Mouse (Mus musculus): ENCODE data around the gene Eml3. TPM values are rescaled to one million over a fixed set of nuclear protein-coding genes. Genes with fewer than 3 reads are reported as not detected.
A peak's percentile ranks its signal among the peaks of the same experiment; 100 is the strongest.

Gene Eml3
- polyA plus RNA-seq, 1 experiment from 2014 or later, result 24.6 TPM

GRCm38 (mm10) chr19:8989066-8989566 is 59.8 kb downstream of the Eml3 start, which contains the start of gene Ahnak:
TSS of gene Ahnak (plus strand) at chr19:8989284.
- H3K27me3 ChIP-seq (ENCODE audit: control insufficient read depth, insufficient read depth, low read length), result no peaks in the 10 kb centered on the region
- no peaks in the 10 kb centered on the region for H3K36me3 ChIP-seq (ENCODE audit: control insufficient read depth, insufficient read depth, low read length)
- WGBS, result under 1% methylated on average over 42 of the region's 42 CpGs
- H3K4me1 ChIP-seq (replicated peaks; ENCODE audit: control insufficient read depth, insufficient read depth), result peaks cover 27% of the 10 kb centered on the region
- DNase-seq (ENCODE audit: low spot score) (peak; percentile 91), ATAC-seq (ENCODE audit: low FRiP score, low TSS enrichment) (peak; percentile 78)
- H3K4me3 ChIP-seq (ENCODE audit: low read depth, low read length), result peak within 1 kb of the TSS; percentile 91
- H3K9me3 ChIP-seq (ENCODE audit: control insufficient read depth, low read length), result no peaks in the 10 kb centered on the region
- peak within 1 kb of the TSS; percentile 76 for H3K4me2 ChIP-seq (replicated peaks; ENCODE audit: low read depth)
- TF ChIP-seq EP300 (optimal IDR thresholded peaks at IDR 0.05) (no peak), CTCF (IDR thresholded peaks at IDR 0.05; ENCODE audit: low read depth) (no peak)
- H3K27ac ChIP-seq (replicated peaks), result peak within 1 kb of the TSS; percentile 99
- H3K9ac ChIP-seq (ENCODE audit: low read length), result peak within 1 kb of the TSS; percentile 97

GRCm38 (mm10) chr19:8989567-8990431 is 60.4 kb downstream of the Eml3 start:
- TF ChIP-seq EP300 (optimal IDR thresholded peaks at IDR 0.05) (no peak), CTCF (IDR thresholded peaks at IDR 0.05; ENCODE audit: low read depth) (peak; percentile 58)
- DNase-seq (ENCODE audit: low spot score), result peak; percentile 90
- H3K27me3 ChIP-seq (ENCODE audit: control insufficient read depth, insufficient read depth, low read length), result no peaks in the 10 kb centered on the region
- WGBS, result under 1% methylated on average over 51 of the region's 53 CpGs
- H3K27ac ChIP-seq (replicated peaks), result peak overlapping the region; percentile 99
- peak; percentile 68 for ATAC-seq (ENCODE audit: low FRiP score, low TSS enrichment)
- no peaks in the 10 kb centered on the region for H3K9me3 ChIP-seq (ENCODE audit: control insufficient read depth, low read length)
- H3K4me2 ChIP-seq (replicated peaks; ENCODE audit: low read depth), result peak overlapping the region; percentile 76
- no peaks in the 10 kb centered on the region for H3K36me3 ChIP-seq (ENCODE audit: control insufficient read depth, insufficient read depth, low read length)
- H3K9ac ChIP-seq (ENCODE audit: low read length), result peak overlapping the region; percentile 97
- H3K4me1 ChIP-seq (replicated peaks; ENCODE audit: control insufficient read depth, insufficient read depth), result peaks cover 25% of the 10 kb centered on the region
- H3K4me3 ChIP-seq (ENCODE audit: low read depth, low read length), result peak overlapping the region; percentile 91

GRCm38 (mm10) chr19:8990432-8991102 is 61.2 kb downstream of the Eml3 start:
- H3K4me1 ChIP-seq (replicated peaks; ENCODE audit: control insufficient read depth, insufficient read depth), result peaks cover 24% of the 10 kb centered on the region

More at GRCm38 (mm10) chr19:8990432-8991102, 61.2 kb downstream of the Eml3 start:
- no peak for DNase-seq (ENCODE audit: low spot score)
- Histone ChIP-seq H3K27ac (replicated peaks) (peak overlapping the region; percentile 99), H3K4me3 (ENCODE audit: low read depth, low read length) (peak overlapping the region; percentile 91), H3K36me3 (ENCODE audit: control insufficient read depth, insufficient read depth, low read length) (no peaks in the 10 kb centered on the region), H3K9ac (ENCODE audit: low read length) (peak overlapping the region; percentile 97), H3K27me3 (ENCODE audit: control insufficient read depth, insufficient read depth, low read length) (no peaks in the 10 kb centered on the region), H3K9me3 (ENCODE audit: control insufficient read depth, low read length) (no peaks in the 10 kb centered on the region), H3K4me2 (replicated peaks; ENCODE audit: low read depth) (peak overlapping the region; percentile 76)
- ATAC-seq (ENCODE audit: low FRiP score, low TSS enrichment), result peak; percentile 43
- WGBS, result 8% methylated on average over 15 of the region's 15 CpGs
- TF ChIP-seq EP300 (optimal IDR thresholded peaks at IDR 0.05) (no peak), CTCF (IDR thresholded peaks at IDR 0.05; ENCODE audit: low read depth) (no peak)

Small RNA genes within 50 kb of the gene (microRNA-seq; reads per million reads assigned to microRNA genes)
- gene Mir5136, result not detected

Other genes starting within 250 kb of the Eml3 start
- gene Slc3a2, start 206.2 kb upstream of the Eml3 start, polyA plus RNA-seq (2015; fragmentation: Nextera tagmentation; extraction: Ambion mirVana), result 82.5 and 87.0 TPM in 2 replicates
- 55.6 and 55.7 TPM in 2 replicates for gene Wdr74, start 193.7 kb upstream of the Eml3 start, polyA plus RNA-seq (2015; fragmentation: Nextera tagmentation; extraction: Ambion mirVana)
- 0.59 and 0.62 TPM in 2 replicates for gene 1700092M07Rik, start 188.8 kb upstream of the Eml3 start, polyA plus RNA-seq (2015; fragmentation: Nextera tagmentation; extraction: Ambion mirVana)
- 81.9 and 82.2 TPM in 2 replicates for gene Stx5a, start 188.1 kb upstream of the Eml3 start, polyA plus RNA-seq (2015; fragmentation: Nextera tagmentation; extraction: Ambion mirVana)
- 57.5 and 61.6 TPM in 2 replicates for gene Nxf1, start 172.5 kb upstream of the Eml3 start, polyA plus RNA-seq (2015; fragmentation: Nextera tagmentation; extraction: Ambion mirVana)
- gene Tmem223, start 158.6 kb upstream of the Eml3 start, polyA plus RNA-seq (2015; fragmentation: Nextera tagmentation; extraction: Ambion mirVana), result 114 and 117 TPM in 2 replicates
- 95.2 and 98.4 TPM in 2 replicates for gene Tmem179b, start 155.1 kb upstream of the Eml3 start, polyA plus RNA-seq (2015; fragmentation: Nextera tagmentation; extraction: Ambion mirVana)
- 9.7 and 10.5 TPM in 2 replicates for gene Taf6l, start 143.1 kb upstream of the Eml3 start, polyA plus RNA-seq (2015; fragmentation: Nextera tagmentation; extraction: Ambion mirVana)
- gene Polr2g, start 131.0 kb upstream of the Eml3 start, polyA plus RNA-seq (2015; fragmentation: Nextera tagmentation; extraction: Ambion mirVana), result 103 and 108 TPM in 2 replicates
- 2.3 TPM in 2 replicates for gene Zbtb3, start 127.0 kb upstream of the Eml3 start, polyA plus RNA-seq (2015; fragmentation: Nextera tagmentation; extraction: Ambion mirVana)
- 20.8 and 23.1 TPM in 2 replicates for gene Ttc9c, start 110.2 kb upstream of the Eml3 start, polyA plus RNA-seq (2015; fragmentation: Nextera tagmentation; extraction: Ambion mirVana)
- gene Hnrnpul2, start 109.5 kb upstream of the Eml3 start, polyA plus RNA-seq (2015; fragmentation: Nextera tagmentation; extraction: Ambion mirVana), result 3.6 and 3.9 TPM in 2 replicates
- not detected in 2 replicates for gene AC129217.1, start 99.8 kb upstream of the Eml3 start, polyA plus RNA-seq (2015; fragmentation: Nextera tagmentation; extraction: Ambion mirVana)
- gene Bscl2, start 92.1 kb upstream of the Eml3 start, polyA plus RNA-seq (2015; fragmentation: Nextera tagmentation; extraction: Ambion mirVana), result 75.9 and 79.4 TPM in 2 replicates
- gene Gng3, start 90.4 kb upstream of the Eml3 start, polyA plus RNA-seq (2015; fragmentation: Nextera tagmentation; extraction: Ambion mirVana), result 7.7 and 8.6 TPM in 2 replicates
- gene Lrrn4cl, start 78.8 kb upstream of the Eml3 start, polyA plus RNA-seq (2015; fragmentation: Nextera tagmentation; extraction: Ambion mirVana), result 2.3 and 2.6 TPM in 2 replicates
- gene Ubxn1, start 58.1 kb upstream of the Eml3 start, polyA plus RNA-seq (2015; fragmentation: Nextera tagmentation; extraction: Ambion mirVana), result 195 TPM in 2 replicates
- 81.2 and 85.2 TPM in 2 replicates for gene Uqcc3, start 48.6 kb upstream of the Eml3 start, polyA plus RNA-seq (2015; fragmentation: Nextera tagmentation; extraction: Ambion mirVana)
- gene Lbhd1, start 45.8 kb upstream of the Eml3 start, polyA plus RNA-seq (2015; fragmentation: Nextera tagmentation; extraction: Ambion mirVana), result 47.2 and 47.8 TPM in 2 replicates
- not detected in 2 replicates for gene Gm49403, start 45.6 kb upstream of the Eml3 start, polyA plus RNA-seq (2015; fragmentation: Nextera tagmentation; extraction: Ambion mirVana)
- gene 1810009A15Rik, start 40.7 kb upstream of the Eml3 start, polyA plus RNA-seq (2015; fragmentation: Nextera tagmentation; extraction: Ambion mirVana), result 48.2 and 49.9 TPM in 2 replicates
- not detected in 2 replicates for gene Gm49416, start 40.6 kb upstream of the Eml3 start, polyA plus RNA-seq (2015; fragmentation: Nextera tagmentation; extraction: Ambion mirVana)
- 19.1 and 19.5 TPM in 2 replicates for gene Ints5, start 36.5 kb upstream of the Eml3 start, polyA plus RNA-seq (2015; fragmentation: Nextera tagmentation; extraction: Ambion mirVana)
- 32.3 and 33.3 TPM in 2 replicates for gene Ganab, start 31.5 kb upstream of the Eml3 start, polyA plus RNA-seq (2015; fragmentation: Nextera tagmentation; extraction: Ambion mirVana)
- 24.7 and 26.1 TPM in 2 replicates for gene B3gat3, start 9.2 kb upstream of the Eml3 start, polyA plus RNA-seq (2015; fragmentation: Nextera tagmentation; extraction: Ambion mirVana)
- gene Rom1, start 196 bp upstream of the Eml3 start, polyA plus RNA-seq (2015; fragmentation: Nextera tagmentation; extraction: Ambion mirVana), result 3.0 and 3.6 TPM in 2 replicates
- 68.0 and 69.3 TPM in 2 replicates for gene Mta2, start 12.3 kb downstream of the Eml3 start, polyA plus RNA-seq (2015; fragmentation: Nextera tagmentation; extraction: Ambion mirVana)
- 14.9 and 15.8 TPM in 2 replicates for gene Tut1, start 24.3 kb downstream of the Eml3 start, polyA plus RNA-seq (2015; fragmentation: Nextera tagmentation; extraction: Ambion mirVana)
- gene Eef1g, start 37.5 kb downstream of the Eml3 start, polyA plus RNA-seq (2015; fragmentation: Nextera tagmentation; extraction: Ambion mirVana), result 240 and 247 TPM in 2 replicates
- 86.6 and 103 TPM in 2 replicates for gene Ahnak, start 59.7 kb downstream of the Eml3 start, polyA plus RNA-seq (2015; fragmentation: Nextera tagmentation; extraction: Ambion mirVana)
- 10.8 and 12.6 TPM in 2 replicates for gene Scgb1a1, start 158.4 kb downstream of the Eml3 start, polyA plus RNA-seq (2015; fragmentation: Nextera tagmentation; extraction: Ambion mirVana)
- gene Asrgl1, start 206.1 kb downstream of the Eml3 start, polyA plus RNA-seq (2015; fragmentation: Nextera tagmentation; extraction: Ambion mirVana), result 6.9 and 7.5 TPM in 2 replicates

Data from stomach, postnatal 0 days (tissue).